Mouse (Mus musculus): ENCODE data around the gene Ankrd61.

- no peak for TF ChIP-seq CHD2 (IDR thresholded peaks at IDR 0.05; ENCODE audit: low read depth, low read length)
- TF ChIP-seq ZC3H11A (IDR thresholded peaks at IDR 0.05; ENCODE audit: borderline replicate concordance, low read depth, low read length): no peak
- no peak for TF ChIP-seq ZNF384 (IDR thresholded peaks at IDR 0.05; ENCODE audit: low read depth, low read length)
- no peak for TF ChIP-seq MAFK (IDR thresholded peaks at IDR 0.05; ENCODE audit: insufficient read depth, low read depth, low read length)
- no peak for TF ChIP-seq HCFC1 (IDR thresholded peaks at IDR 0.05; ENCODE audit: borderline replicate concordance, insufficient read depth, low read length)
Observed at GRCm38 (mm10) chr5:143936156-143936555, 38.7 kb upstream of the Ankrd61 start.
